Mouse (Mus musculus) bone marrow macrophage, adult 2 months (primary cell): ENCODE results near the gene Hs2st1.

Experiments used
- CTCF ChIP-seq: IDR thresholded peaks from 2 replicates; pipeline ENCODE4 v1.5.1; 2012; ENCODE audit warnings: low read depth, mild to moderate bottlenecking, low read length, moderate library complexity
- POLR2A ChIP-seq: IDR thresholded peaks from 2 replicates; pipeline ENCODE4 v1.6.1; 2012; ENCODE audit warnings: mild to moderate bottlenecking, low read depth, low read length, borderline replicate concordance

GRCm38 (mm10) chr3:144411051-144411542 lies 158.9 kb downstream of the Hs2st1 start:
- no peak for TF ChIP-seq POLR2A
- TF ChIP-seq CTCF: no peak
